Mouse (Mus musculus) large intestine, adult 2 months (tissue): ENCODE data around the gene Zfp316. TPM values are rescaled to one million over a fixed set of nuclear protein-coding genes. Genes with fewer than 3 reads are reported as not detected.

Experiments
- DNase-seq: peaks from one replicate; pipeline ENCODE4 v3.0.0-alpha.2; 2012; ENCODE audit warnings: low read depth, low spot score
- WGBS: fragments of 180-500 bp; shearing (Covaris S2); methylation state at CpG from one replicate; pipeline ENCODE4 v1.1.7; 2018; 5-methylcytosine and 5-hydroxymethylcytosine counted together
- polyA plus RNA-seq: library from polyadenylated mRNA; depleted of rRNA; stranded (reverse); fragments of >200 nt; gene quantifications from 2 replicates; pipeline ENCODE4 v1.2.3, GENCODE M21; 2012; rRNA removed

The Zfp316 gene
- polyA plus RNA-seq: 1.3 and 1.9 TPM in 2 replicates

DNA sequence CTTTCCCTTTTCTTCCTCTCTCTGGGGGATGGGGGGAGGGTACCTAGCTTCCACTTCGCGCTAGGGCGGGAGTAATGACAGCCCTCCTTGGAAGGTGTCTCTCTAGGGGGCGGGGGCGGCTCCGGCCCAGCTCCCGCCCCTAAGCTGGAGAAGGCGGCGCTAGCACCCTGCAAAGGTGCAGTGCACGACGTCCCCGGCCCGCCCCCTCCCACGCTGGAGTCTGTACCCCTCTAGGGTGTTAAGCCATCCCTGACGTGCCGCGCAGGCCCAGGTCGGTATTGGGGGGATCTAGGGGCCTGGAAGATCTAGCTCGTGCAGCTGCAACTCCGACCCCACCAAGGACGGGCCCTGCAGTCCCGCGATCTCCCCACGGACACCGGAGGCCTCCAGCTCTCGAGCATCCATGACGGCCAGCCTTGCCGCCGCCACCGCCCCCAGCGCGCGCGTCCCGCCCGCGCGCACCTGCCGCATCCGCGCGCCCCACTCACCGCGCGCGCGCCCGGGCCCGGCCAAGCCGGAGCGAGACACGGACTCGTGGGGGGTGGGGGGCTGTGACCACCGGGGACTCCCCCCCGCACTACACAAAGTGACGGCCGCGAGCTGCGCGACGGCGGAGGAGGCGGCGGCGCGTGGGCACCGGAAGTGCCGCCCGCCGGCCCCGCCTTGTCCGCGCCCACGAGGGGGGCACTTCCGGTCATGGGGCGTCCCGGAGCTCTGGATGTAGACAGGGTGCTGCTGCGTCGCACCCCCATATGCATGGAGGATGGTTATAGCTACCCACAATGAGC lies at the start of gene Zfp316:
Zfp316 (minus strand) TSS at position 660 of the 788 bp plus-strand sequence.
- under 1% methylated on average over 79 of the region's 79 CpGs for WGBS

GRCm38 (mm10) chr5:143317288-143317610 lies 47.4 kb upstream of the Zfp316 start:
- 89% methylated on average over 8 of the region's 8 CpGs for WGBS
- DNase-seq: no peak

More for the DNA sequence above, at the start of gene Zfp316:
- DNase-seq: peak; percentile 8

DNA sequence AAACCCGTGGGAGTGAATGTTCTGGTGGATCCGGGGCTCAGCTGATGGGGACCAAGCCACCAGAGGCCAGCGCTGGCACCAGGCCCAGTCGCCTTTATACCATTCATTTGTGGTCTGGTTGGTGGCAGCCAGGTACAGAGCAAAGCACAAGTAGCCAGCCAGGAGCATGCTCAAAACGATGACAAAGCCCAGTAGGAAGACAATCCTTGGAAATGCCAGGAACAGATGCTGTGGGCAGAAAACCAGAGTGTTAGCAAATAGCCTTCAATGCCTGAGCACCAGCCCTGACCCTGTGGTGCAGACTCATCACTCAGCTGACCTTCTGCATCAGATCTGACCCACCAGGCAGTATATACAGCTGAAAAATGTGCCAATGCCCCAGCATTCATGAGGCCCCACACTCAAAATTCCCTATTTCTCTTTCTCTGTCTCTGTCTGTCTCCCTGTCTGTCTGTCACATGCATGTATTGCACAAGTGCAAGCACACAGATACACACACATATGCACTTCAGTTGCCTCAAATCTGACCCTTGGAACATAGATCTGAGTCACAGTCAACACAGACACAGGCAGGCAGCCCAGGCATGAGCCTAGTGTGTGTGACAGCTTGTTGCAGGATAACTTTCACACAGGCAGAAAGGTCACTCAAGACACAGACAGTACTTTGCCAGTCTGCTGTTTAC lies 46.9 kb upstream of the Zfp316 start:
- no peak for DNase-seq
- WGBS: 88% methylated on average over 5 of the region's 5 CpGs

- DNase-seq: no peak
- 18% methylated on average over 8 of the region's 8 CpGs for WGBS
These were observed 45.7 kb upstream of the Zfp316 start for GRCm38 (mm10) chr5:143315514-143315888.

DNA sequence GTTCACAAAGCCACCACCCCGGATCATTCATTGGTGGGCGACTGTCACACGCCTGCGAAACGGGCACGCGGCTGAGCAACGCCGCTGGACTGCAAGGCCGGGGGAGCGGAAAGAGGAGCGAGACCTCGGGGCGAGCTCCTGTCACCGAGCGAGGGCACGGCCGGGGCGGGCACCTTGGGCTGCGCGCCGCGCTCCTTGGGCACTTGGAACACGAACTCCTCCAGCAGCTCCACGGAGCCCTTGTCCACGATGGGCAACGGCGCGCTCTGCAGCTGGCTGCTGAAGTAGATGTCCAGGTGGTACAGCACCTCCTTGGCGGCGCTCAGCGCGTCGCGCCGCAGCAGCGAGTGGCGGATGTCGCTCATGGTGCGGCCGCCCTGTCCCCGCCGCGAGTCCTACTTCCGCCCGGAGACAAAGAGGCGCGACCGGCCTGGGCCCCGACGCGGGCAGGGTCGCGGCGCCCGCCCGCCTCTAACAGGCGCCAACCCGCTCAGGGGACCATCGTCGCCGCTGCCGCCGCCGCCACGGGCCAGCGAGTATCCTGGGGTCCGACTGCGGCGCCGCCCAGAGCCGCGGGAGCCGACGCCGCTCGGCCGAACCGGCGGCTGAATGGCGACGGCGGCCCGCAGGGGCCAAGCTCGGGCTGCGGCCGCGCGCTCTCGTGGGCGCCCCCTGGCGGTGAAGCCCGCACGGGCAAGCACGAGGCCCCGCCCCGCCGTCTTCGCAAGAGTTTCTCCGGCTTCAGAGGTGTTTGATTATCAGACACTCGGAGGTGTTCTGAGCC lies 45.1 kb upstream of the Zfp316 start, which contains the start of gene E130309D02Rik:
E130309D02Rik (minus strand) TSS at position 631 of the 784 bp plus-strand sequence.
- WGBS: under 1% methylated on average over 101 of the region's 101 CpGs
- peak; percentile 44 for DNase-seq

DNA sequence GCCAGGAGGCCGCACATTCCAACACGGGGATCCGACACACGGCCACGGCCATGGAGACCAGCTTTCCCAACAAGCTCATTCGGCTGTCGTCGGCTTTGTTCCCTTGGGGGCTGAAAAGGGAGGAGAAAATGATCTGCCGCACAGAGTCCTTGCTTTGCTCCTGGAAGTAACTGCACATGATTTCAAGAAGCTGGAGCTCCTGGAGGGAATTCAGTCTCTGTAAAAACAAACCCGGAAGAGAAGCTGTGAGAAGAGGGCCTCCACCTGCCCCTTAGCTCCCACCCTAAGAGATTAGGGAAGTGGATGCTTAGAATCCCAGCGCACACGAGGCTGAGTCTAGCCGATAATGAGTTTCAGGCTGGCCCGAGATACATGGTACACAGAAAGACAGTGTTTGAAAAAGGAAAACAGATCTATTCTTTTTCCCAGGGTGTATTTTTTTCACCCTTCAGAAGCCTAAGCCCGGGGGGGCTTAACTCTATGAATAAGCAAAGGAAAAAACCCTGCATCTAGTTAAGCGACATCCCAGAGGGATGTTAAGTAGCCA lies 44.4 kb upstream of the Zfp316 start:
- no peak for DNase-seq
- WGBS: 5% methylated on average over 16 of the region's 16 CpGs

GRCm38 (mm10) chr5:143311886-143312285 lies 42.1 kb upstream of the Zfp316 start:
- peak; percentile 47 for DNase-seq
- WGBS: 48% methylated on average over 8 of the region's 8 CpGs

GRCm38 (mm10) chr5:143309916-143310315 lies 40.1 kb upstream of the Zfp316 start:
- no peak for DNase-seq
- WGBS: 96% methylated on average over 7 of the region's 7 CpGs

DNA sequence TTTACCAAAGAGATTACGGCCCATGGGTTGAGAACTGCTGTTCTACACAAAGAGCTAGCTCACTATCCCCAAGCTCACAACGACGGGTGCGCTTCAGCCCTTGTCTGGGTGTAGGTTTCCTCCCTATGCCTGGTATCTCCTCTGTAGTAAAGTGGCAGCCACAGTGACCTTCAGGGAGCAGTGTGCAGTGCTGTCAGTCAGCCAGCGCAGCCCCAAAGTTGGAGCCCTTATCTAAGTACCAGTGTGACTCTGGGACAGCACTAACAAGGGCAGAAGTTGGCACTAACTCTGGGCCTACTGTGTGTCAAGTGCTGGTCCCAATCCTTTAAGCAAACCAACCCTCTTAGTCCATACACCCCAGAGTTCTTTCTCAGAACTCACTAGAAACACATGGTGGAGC lies 39.0 kb upstream of the Zfp316 start:
- WGBS: 87% methylated on average over 5 of the region's 5 CpGs
- DNase-seq: no peak

GRCm38 (mm10) chr5:143304251-143304650 lies 34.4 kb upstream of the Zfp316 start:
- 91% methylated on average over 7 of the region's 7 CpGs for WGBS
- no peak for DNase-seq

DNA sequence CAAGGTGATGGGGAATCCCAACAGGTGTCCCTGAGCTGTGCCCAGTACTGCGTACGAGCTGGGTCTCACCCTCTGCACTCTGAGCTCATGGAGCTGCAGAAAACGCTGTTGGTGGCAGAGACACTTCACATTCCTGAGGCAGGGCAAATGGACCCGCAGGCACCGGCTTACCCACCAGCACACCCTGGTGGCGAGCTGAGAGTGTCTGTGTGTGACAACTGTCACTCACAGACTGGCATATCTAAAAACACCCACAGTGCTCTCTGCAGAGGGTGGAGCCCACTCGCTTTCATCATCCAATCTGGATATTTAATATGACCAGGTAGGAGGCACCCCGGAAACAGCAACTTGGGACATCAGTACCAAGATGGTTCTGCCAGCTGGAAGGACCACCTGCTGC lies 31.5 kb upstream of the Zfp316 start:
- DNase-seq: no peak
- 75% methylated on average over 8 of the region's 8 CpGs for WGBS

DNA sequence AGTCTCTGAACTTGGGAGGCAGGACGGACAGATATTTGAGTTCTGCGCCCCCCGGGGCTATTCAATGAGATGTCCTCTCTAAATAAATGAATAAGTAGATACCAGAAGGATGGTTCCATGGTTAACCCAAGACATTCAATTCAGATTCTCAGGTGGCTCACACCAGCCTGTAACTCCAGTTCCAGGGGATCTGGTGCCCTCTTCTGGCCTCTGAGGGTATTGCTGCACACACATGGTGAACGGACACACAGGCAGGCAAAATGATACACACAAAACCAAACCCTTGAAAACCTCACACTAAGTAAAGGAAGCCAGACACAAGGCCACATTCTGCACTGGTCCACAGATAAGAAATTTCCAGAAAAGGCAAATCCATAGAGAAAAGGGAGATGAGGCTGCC lies 29.9 kb upstream of the Zfp316 start:
- WGBS: 91% methylated on average over 4 of the region's 4 CpGs
- no peak for DNase-seq

GRCm38 (mm10) chr5:143298391-143298790 lies 28.6 kb upstream of the Zfp316 start:
- DNase-seq: no peak
- 94% methylated on average over 7 of the region's 7 CpGs for WGBS

- WGBS: 82% methylated on average over 9 of the region's 9 CpGs
- no peak for DNase-seq
These were observed 28.2 kb upstream of the Zfp316 start for GRCm38 (mm10) chr5:143297986-143298385.

GRCm38 (mm10) chr5:143295330-143295729 lies 25.5 kb upstream of the Zfp316 start:
- DNase-seq: no peak
- 75% methylated on average over 2 of the region's 2 CpGs for WGBS

DNA sequence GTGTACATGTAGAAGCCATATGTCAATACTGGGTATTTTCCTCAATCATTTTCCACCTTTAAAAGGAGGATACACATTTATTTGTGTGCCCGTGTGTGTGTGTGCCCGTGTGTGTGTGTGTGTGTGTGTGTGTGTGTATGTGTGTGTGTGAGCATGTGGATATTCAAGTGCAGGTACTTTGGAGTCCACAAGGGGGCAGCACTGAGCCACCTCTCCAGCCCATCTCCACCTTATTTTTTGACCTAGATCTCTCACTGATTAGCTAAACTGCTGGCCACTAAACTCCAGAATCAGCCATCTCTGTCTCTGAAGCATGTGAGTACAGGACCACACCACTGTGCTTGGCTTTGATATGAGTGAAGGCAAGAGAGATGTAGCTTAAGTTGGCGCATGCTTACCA lies 25.0 kb upstream of the Zfp316 start:
- WGBS: 87% methylated on average over 3 of the region's 3 CpGs
- no peak for DNase-seq

DNA sequence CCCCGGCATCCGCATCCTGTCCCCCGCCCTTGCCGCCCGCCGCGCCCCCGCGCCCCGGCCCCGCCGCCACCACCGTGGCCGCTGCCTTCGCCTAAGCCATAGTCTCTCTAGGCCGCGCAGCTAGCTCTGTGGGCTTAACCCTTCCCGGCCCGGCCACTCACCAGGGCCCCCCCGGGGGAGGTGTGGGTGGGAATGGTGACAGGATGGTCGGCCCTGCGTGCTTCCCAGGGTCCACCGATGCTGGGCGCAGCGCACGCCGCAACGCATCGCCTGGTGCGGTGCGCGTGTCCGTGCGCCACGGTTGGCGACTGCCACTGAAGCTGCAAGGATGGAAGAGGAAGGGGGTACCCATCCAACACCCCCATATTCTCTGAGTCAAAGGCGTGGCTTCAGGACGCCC lies 23.6 kb upstream of the Zfp316 start, which contains the start of gene Zfp853:
Zfp853 (minus strand) TSS at position 220 of the 400 bp plus-strand sequence.
- 13% methylated on average over 32 of the region's 38 CpGs for WGBS
- DNase-seq: no peak

DNA sequence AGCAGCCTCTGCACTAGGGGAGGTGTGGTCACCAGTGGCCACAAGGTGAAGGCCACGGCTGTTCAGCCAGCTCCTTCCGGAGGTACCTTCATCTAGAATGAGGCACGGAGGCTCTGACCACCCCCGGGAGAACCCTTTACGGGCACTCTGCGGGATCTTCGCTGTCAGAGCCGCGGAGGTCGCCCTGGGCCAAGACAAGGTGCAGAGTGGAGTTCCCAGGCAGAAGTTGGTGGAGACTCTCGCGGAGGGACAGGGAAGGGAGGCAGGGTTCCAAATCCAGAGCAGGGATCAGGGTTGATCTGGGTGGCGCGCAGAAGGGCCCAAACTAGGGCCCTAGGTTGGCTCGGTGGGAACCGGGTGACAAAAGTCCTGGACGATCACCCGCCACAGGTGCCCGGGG lies 23.1 kb upstream of the Zfp316 start:
- WGBS: 2% methylated on average over 19 of the region's 19 CpGs
- DNase-seq: no peak

- no peak for DNase-seq
- 78% methylated on average over 9 of the region's 9 CpGs for WGBS
These were observed 19.5 kb upstream of the Zfp316 start for GRCm38 (mm10) chr5:143289299-143289698.

DNA sequence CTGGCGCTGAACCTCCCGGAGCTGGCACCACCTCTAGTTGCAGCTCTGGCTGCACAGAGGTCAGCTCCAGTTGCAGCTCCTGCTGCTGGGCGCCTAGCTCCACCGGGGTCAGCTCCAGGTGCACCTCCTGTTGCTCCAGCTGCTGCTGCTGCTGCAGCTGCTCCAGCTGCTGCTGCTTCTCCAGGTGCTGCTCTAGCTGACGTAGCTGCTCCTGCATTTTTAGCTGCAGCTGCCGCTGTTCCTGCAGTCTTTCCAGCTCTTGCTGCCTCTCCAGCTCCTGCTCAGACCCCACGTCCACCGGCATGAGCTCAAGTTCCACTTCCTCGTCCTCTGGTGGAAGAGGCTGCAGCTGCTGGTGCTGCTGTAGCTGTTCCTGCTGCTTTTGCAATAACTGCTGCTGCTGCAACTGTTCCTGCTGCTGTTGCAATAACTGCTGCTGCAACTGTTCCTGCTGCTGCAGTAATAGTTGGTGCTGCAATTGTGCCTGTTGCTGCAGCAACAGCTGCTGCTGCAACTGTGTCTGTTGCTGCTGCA lies 18.6 kb upstream of the Zfp316 start:
- DNase-seq: no peak
- WGBS: 22% methylated on average over 9 of the region's 9 CpGs
